Mouse (Mus musculus) olfactory bulb, adult 2 months (tissue): Measurements from ENCODE around the gene Rftn2.

ENCODE experiments used
- CTCF ChIP-seq: fragments of 200-500 bp; IDR thresholded peaks from 2 replicates; pipeline ENCODE4 v1.5.1; 2012; ENCODE audit warnings: low read depth, mild to moderate bottlenecking, low read length, moderate library complexity; ENCODE audit not compliant: insufficient read depth
- POLR2A ChIP-seq: fragments of 200-500 bp; IDR thresholded peaks from 2 replicates; pipeline ENCODE4 v1.6.1; 2012; ENCODE audit warnings: mild to moderate bottlenecking, low read depth, low read length, moderate library complexity; ENCODE audit not compliant: insufficient read depth

GRCm38 (mm10) chr1:55195021-55195420 lies 31.6 kb downstream of the Rftn2 start:
- no peak for TF ChIP-seq POLR2A
- TF ChIP-seq CTCF: no peak
